In genomic region chr7:80413512-80414302, GRCm38 (mm10) we compare ENCODE assay signal across 23 mouse cellular contexts. TPM values are rescaled to one million over a fixed set of nuclear protein-coding genes. Genes with fewer than 3 reads are reported as not detected.
DNase-seq lines count a peak whose midpoint lies in the region; ATAC-seq and TF ChIP-seq lines count a peak whose summit lies in the region.
"Had no signal": no experiment of that assay in that cellular context is flagged by ENCODE, and none has a peak within 500 bp of the region (broad histone marks: within the 10 kb centered on the region; RNA-seq: fewer than 3 reads in every experiment).

No protein-coding gene starts in this region.

- no peaks in the 10 kb centered on the region for H3K36me3 ChIP-seq in kidney, embryonic 15.5 days
- no peaks in the 10 kb centered on the region for H3K36me3 ChIP-seq in kidney, embryonic 14.5 days (ENCODE audit: control insufficient read depth, insufficient read depth, low read length)
- no peaks in the 10 kb centered on the region for H3K36me3 ChIP-seq in intestine, postnatal 0 days (ENCODE audit: control insufficient read depth, insufficient read depth)
- H3K36me3 ChIP-seq: embryonic facial prominence, embryonic 15.5 days; neural tube, embryonic 13.5 days had no signal

- no peak overlapping the region for H3K9ac ChIP-seq in kidney, embryonic 15.5 days
- H3K9ac ChIP-seq in kidney, embryonic 14.5 days (ENCODE audit: low read depth, low read length), result no peak overlapping the region
- no peak overlapping the region for H3K9ac ChIP-seq in intestine, postnatal 0 days (ENCODE audit: low read depth, low read length)
- H3K9ac ChIP-seq: embryonic facial prominence, embryonic 15.5 days; forebrain, postnatal 0 days; neural tube, embryonic 13.5 days had no signal

- peak; percentile 52 for DNase-seq in testis, postnatal 14 days (ENCODE audit: low spot score)
- no peak for DNase-seq in testis, postnatal 10 days (ENCODE audit: low spot score)
- peak; percentile 25 for DNase-seq in brain, embryonic 14.5 days (ENCODE audit: low read depth)
- peak; percentile 45 for DNase-seq in thymus, postnatal 25 days
- no peak for DNase-seq in frontal cortex, postnatal 14 days (ENCODE audit: low spot score in 2 of 2)
- DNase-seq: cerebellum, adult 2 months; cerebellum, postnatal 36 days; forebrain, postnatal 0 days; heart, adult 11 months; heart, postnatal 36 days; kidney, postnatal 10 days; left cerebral cortex, postnatal 4 days; liver; lung, adult 18-20 months; lung, postnatal 36 days; right cerebral cortex, adult 18-20 months had no signal

- 76% methylated on average over 9 of the region's 9 CpGs for WGBS in kidney, embryonic 15.5 days
- WGBS in kidney, embryonic 14.5 days, result 63% methylated on average over 9 of the region's 9 CpGs
- 78% methylated on average over 9 of the region's 9 CpGs for WGBS in intestine, postnatal 0 days

- no peak for TF ChIP-seq CTCF in brain, embryonic 14.5 days (IDR thresholded peaks at IDR 0.05; ENCODE audit: borderline replicate concordance, extremely low read depth, insufficient read depth, insufficient read length)
- no peak for TF ChIP-seq CTCF in intestine, postnatal 0 days (IDR thresholded peaks at IDR 0.05; ENCODE audit: low read depth)

- H3K27me3 ChIP-seq in kidney, embryonic 15.5 days, result no peaks in the 10 kb centered on the region
- H3K27me3 ChIP-seq in kidney, embryonic 14.5 days (ENCODE audit: control insufficient read depth, insufficient read depth, low read length), result no peaks in the 10 kb centered on the region
- H3K27me3 ChIP-seq in intestine, postnatal 0 days (replicated peaks; ENCODE audit: control insufficient read depth, insufficient read depth, low read length), result no peaks in the 10 kb centered on the region
- H3K27me3 ChIP-seq: embryonic facial prominence, embryonic 15.5 days; neural tube, embryonic 13.5 days had no signal

- no peak for TF ChIP-seq POLR2A in brain, embryonic 14.5 days (IDR thresholded peaks at IDR 0.05; ENCODE audit: borderline replicate concordance, extremely low read depth, insufficient read depth, insufficient read length, poor library complexity, severe bottlenecking)

- H3K9me3 ChIP-seq in kidney, embryonic 15.5 days (replicated peaks), result no peaks in the 10 kb centered on the region
- no peaks in the 10 kb centered on the region for H3K9me3 ChIP-seq in kidney, embryonic 14.5 days (ENCODE audit: control insufficient read depth, low read length)
- H3K9me3 ChIP-seq in intestine, postnatal 0 days (ENCODE audit: control insufficient read depth), result no peaks in the 10 kb centered on the region
- H3K9me3 ChIP-seq: embryonic facial prominence, embryonic 15.5 days; neural tube, embryonic 13.5 days had no signal

- H3K27ac ChIP-seq in kidney, embryonic 15.5 days, result 0 out of 2 replicates have a peak overlapping the region, but pooled peaks have one; percentile 37
- no peak overlapping the region for H3K27ac ChIP-seq in kidney, embryonic 14.5 days (ENCODE audit: low read depth, low read length)
- H3K27ac ChIP-seq in intestine, postnatal 0 days (ENCODE audit: low read depth, low read length), result no peak overlapping the region
- H3K27ac ChIP-seq: embryonic facial prominence, embryonic 15.5 days; layer of hippocampus, adult 2 months; neural tube, embryonic 13.5 days had no signal

- ATAC-seq in kidney, embryonic 15.5 days (replicated peaks; ENCODE audit: low FRiP score), result peak; percentile 37; the same call in 1 of the 2 replicates
- no peak; the same call in 1 of the 2 replicates for ATAC-seq in kidney, embryonic 14.5 days (ENCODE audit: low FRiP score, low TSS enrichment)
- ATAC-seq in intestine, postnatal 0 days, result no peak
- ATAC-seq: forebrain, postnatal 0 days had no signal

- H3K4me1 ChIP-seq in kidney, embryonic 15.5 days, result peaks cover 12% of the 10 kb centered on the region
- H3K4me1 ChIP-seq in kidney, embryonic 14.5 days (ENCODE audit: control insufficient read depth, insufficient read depth, low read length), result no peaks in the 10 kb centered on the region
- H3K4me1 ChIP-seq in intestine, postnatal 0 days (replicated peaks; ENCODE audit: control insufficient read depth, insufficient read depth, low read length), result no peaks in the 10 kb centered on the region
- H3K4me1 ChIP-seq: embryonic facial prominence, embryonic 15.5 days; neural tube, embryonic 13.5 days had no signal

- H3K4me3 ChIP-seq in kidney, embryonic 15.5 days (replicated peaks), result no peak overlapping the region
- H3K4me3 ChIP-seq in kidney, embryonic 14.5 days (ENCODE audit: low read length), result no peak overlapping the region
- H3K4me3 ChIP-seq in intestine, postnatal 0 days (ENCODE audit: low read depth, low read length), result no peak overlapping the region
- H3K4me3 ChIP-seq: embryonic facial prominence, embryonic 15.5 days; layer of hippocampus, adult 2 months; neural tube, embryonic 13.5 days had no signal

- no peak overlapping the region for H3K4me2 ChIP-seq in kidney, embryonic 15.5 days
- H3K4me2 ChIP-seq in kidney, embryonic 14.5 days (replicated peaks; ENCODE audit: low read depth, low read length), result no peak overlapping the region
- H3K4me2 ChIP-seq in intestine, postnatal 0 days (replicated peaks; ENCODE audit: low read depth), result no peak overlapping the region
- H3K4me2 ChIP-seq: embryonic facial prominence, embryonic 15.5 days; midbrain, embryonic 11.5 days; neural tube, embryonic 13.5 days had no signal

RNA-seq across cellular contexts. Expression of gene Furin, which starts 8.5 kb away (rescaled TPM):
- 12.9 and 13.5 TPM in 2 replicates for polyA plus RNA-seq in kidney, embryonic 15.5 days (2015; fragmentation: Nextera tagmentation; extraction: Ambion mirVana)
- polyA plus RNA-seq in kidney, embryonic 14.5 days (2014; fragmentation: Nextera tagmentation; extraction: Ambion mirVana), result 11.3 and 13.6 TPM in 2 replicates
- polyA plus RNA-seq in brain, embryonic 14.5 days (2012; rRNA removed), result 13.3 and 22.8 TPM in 2 replicates
- 25.5 and 26.4 TPM in 2 replicates for polyA plus RNA-seq in intestine, postnatal 0 days (2015; fragmentation: Nextera tagmentation; extraction: Ambion mirVana)

RNA-seq across cellular contexts. Expression of gene Fes, which starts 26.0 kb away (rescaled TPM):
- 14.9 and 18.5 TPM in 2 replicates for polyA plus RNA-seq in kidney, embryonic 15.5 days (2015; fragmentation: Nextera tagmentation; extraction: Ambion mirVana)
- 10.7 and 11.4 TPM in 2 replicates for polyA plus RNA-seq in kidney, embryonic 14.5 days (2014; fragmentation: Nextera tagmentation; extraction: Ambion mirVana)
- 7.1 and 8.0 TPM in 2 replicates for polyA plus RNA-seq in brain, embryonic 14.5 days (2012; rRNA removed)
- 6.2 and 6.7 TPM in 2 replicates for polyA plus RNA-seq in intestine, postnatal 0 days (2015; fragmentation: Nextera tagmentation; extraction: Ambion mirVana)

RNA-seq across cellular contexts. Expression of gene Man2a2, which starts 42.5 kb away (rescaled TPM):
- polyA plus RNA-seq in kidney, embryonic 15.5 days (2015; fragmentation: Nextera tagmentation; extraction: Ambion mirVana), result 16.2 and 20.8 TPM in 2 replicates
- polyA plus RNA-seq in kidney, embryonic 14.5 days (2014; fragmentation: Nextera tagmentation; extraction: Ambion mirVana), result 11.9 and 17.2 TPM in 2 replicates
- polyA plus RNA-seq in brain, embryonic 14.5 days (2012; rRNA removed), result 59.9 and 78.3 TPM in 2 replicates
- 4.8 and 5.3 TPM in 2 replicates for polyA plus RNA-seq in intestine, postnatal 0 days (2015; fragmentation: Nextera tagmentation; extraction: Ambion mirVana)

Comparison
In these comparisons a context has a peak if more than half of its experiments do, and no peak if none do; other contexts are left out.
1. DNase-seq: peak in testis, postnatal 14 days (single experiment), brain, embryonic 14.5 days (single experiment) and thymus, postnatal 25 days (single experiment); none in testis, postnatal 10 days (single experiment) and frontal cortex, postnatal 14 days (0 of 2).